Mouse (Mus musculus) kidney, adult 8-10 months (tissue): Measurements from ENCODE around the gene Tmem102.
A peak's percentile ranks its signal among the peaks of the same experiment; 100 is the strongest.

Source experiments
- DNase-seq, 2 experiments: peaks; one replicate each; pipeline ENCODE4 v3.0.0; 2022

Tmem102 gene

GRCm38 (mm10) chr11:69804972-69805909, at the start of gene Tmem102:
Tmem102 (minus strand) TSS chr11:69805624.
- DNase-seq = peak; percentile 87 to 91

GRCm38 (mm10) chr11:69854680-69855079, 49.3 kb upstream of the Tmem102 start:
- DNase-seq = no peak

- DNase-seq = peak in 1 of 2 experiments; percentile 50
These were observed 48.6 kb upstream of the Tmem102 start for GRCm38 (mm10) chr11:69853994-69854393.

- DNase-seq = no peak
These were observed 45.3 kb upstream of the Tmem102 start for GRCm38 (mm10) chr11:69850754-69851153.

GRCm38 (mm10) chr11:69849884-69850283, 44.5 kb upstream of the Tmem102 start:
- no peak for DNase-seq

- no peak for DNase-seq
These were observed 43.7 kb upstream of the Tmem102 start for GRCm38 (mm10) chr11:69849128-69849527.

- DNase-seq = no peak
These were observed 42.6 kb upstream of the Tmem102 start for GRCm38 (mm10) chr11:69848021-69848420.

- DNase-seq = no peak
These were observed 41.6 kb upstream of the Tmem102 start for GRCm38 (mm10) chr11:69846738-69847688.

- peak; percentile 93 to 95 for DNase-seq
These were observed 40.8 kb upstream of the Tmem102 start, which contains the start of gene Plscr3 for GRCm38 (mm10) chr11:69846198-69846680. Plscr3 (plus strand) TSS chr11:69846376.

GRCm38 (mm10) chr11:69838714-69839104, 33.3 kb upstream of the Tmem102 start:
- peak in 1 of 2 experiments; percentile 27 for DNase-seq

- peak; percentile 98 to 99 for DNase-seq
These were observed 32.7 kb upstream of the Tmem102 start, which contains the start of gene Tmem256 for GRCm38 (mm10) chr11:69837952-69838713. Tmem256 (plus strand) TSS chr11:69838514.

GRCm38 (mm10) chr11:69837604-69837951, 32.2 kb upstream of the Tmem102 start, which contains the start of gene Nlgn2:
Nlgn2 (minus strand) TSS chr11:69837784.
- peak in 1 of 2 experiments; percentile 26 for DNase-seq

- DNase-seq = no peak
These were observed 31.5 kb upstream of the Tmem102 start for GRCm38 (mm10) chr11:69836703-69837576.

GRCm38 (mm10) chr11:69835966-69836335, 30.5 kb upstream of the Tmem102 start:
- no peak for DNase-seq

GRCm38 (mm10) chr11:69835326-69835965, 30.0 kb upstream of the Tmem102 start:
- DNase-seq = no peak

GRCm38 (mm10) chr11:69834001-69834549, 28.7 kb upstream of the Tmem102 start:
- DNase-seq = no peak

GRCm38 (mm10) chr11:69833554-69833953, 28.1 kb upstream of the Tmem102 start:
- no peak for DNase-seq

- DNase-seq = no peak
These were observed 23.4 kb upstream of the Tmem102 start for GRCm38 (mm10) chr11:69828832-69829231.

GRCm38 (mm10) chr11:69823456-69823855, 18.0 kb upstream of the Tmem102 start:
- DNase-seq = no peak

- no peak for DNase-seq
These were observed 16.7 kb upstream of the Tmem102 start, which contains the start of gene Spem1 for GRCm38 (mm10) chr11:69822080-69822479. Spem1 (minus strand) TSS chr11:69822180.
